Mouse (Mus musculus): ENCODE results near the gene Olfr776. TPM values are rescaled to one million over a fixed set of nuclear protein-coding genes. Genes with fewer than 3 reads are reported as not detected.
A peak's percentile ranks its signal among the peaks of the same experiment; 100 is the strongest.
"Not testable (repeated sequence)": the region's sequence is repeated elsewhere in the genome, so short reads cannot be mapped to it uniquely, and the experiment has no call there.

Olfr776 gene
- polyA plus RNA-seq (2015; fragmentation: Nextera tagmentation; extraction: Ambion mirVana): not detected in 2 replicates

DNA sequence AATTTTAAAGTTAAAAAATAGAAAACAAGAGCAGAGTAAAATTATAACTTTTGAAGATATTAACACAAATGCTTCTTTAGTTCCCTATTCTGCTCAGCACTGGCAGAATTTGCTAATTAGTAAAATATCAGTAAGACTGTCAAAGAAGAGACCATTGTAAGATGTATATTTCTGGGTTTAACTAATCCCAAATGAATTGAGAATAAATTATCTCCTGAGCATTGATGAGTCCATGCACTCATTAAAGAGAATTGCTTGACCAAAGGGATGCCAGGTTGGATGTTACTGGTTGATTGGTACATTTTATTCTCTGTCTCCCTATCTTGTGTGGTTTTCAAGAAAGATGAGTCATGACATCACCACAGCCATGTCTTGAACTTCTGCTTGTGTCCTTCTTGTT is at the start of gene Olfr776:
Gene Olfr776, plus strand, starts transcription at position 301 of the 400 bp plus-strand sequence.
- no peak within 1 kb of the TSS for H3K4me2 ChIP-seq (replicated peaks)
- no peaks in the 10 kb centered on the region for H3K36me3 ChIP-seq
- H3K4me1 ChIP-seq (replicated peaks): no peaks in the 10 kb centered on the region
- H3K9ac ChIP-seq: no peak within 1 kb of the TSS
- no peak within 1 kb of the TSS for H3K27ac ChIP-seq
- no peak within 1 kb of the TSS for H3K4me3 ChIP-seq (replicated peaks)
- no peaks in the 10 kb centered on the region for H3K27me3 ChIP-seq (replicated peaks)
- no peaks in the 10 kb centered on the region for H3K9me3 ChIP-seq
- no peak for ATAC-seq

DNA sequence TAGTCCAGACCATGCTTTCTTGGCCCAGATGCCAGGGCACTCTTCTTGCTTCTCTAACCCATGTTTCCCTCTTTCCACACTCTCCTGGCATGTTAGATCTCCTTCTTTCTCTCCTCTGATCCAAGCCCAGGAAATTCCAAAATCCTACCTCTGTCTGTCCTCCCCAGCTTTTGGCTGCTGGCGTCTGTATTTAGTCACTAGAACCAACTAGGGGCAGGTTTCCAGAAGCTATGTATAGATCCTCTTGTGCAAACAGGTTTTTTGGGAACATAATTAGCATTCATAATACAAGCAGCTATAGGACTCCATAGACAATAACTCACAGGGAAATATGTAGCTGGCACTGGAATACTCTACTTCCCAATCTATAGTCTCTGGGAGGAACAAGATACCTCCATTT is 28.2 kb upstream of the Olfr776 start:
- Histone ChIP-seq H3K27me3 (replicated peaks) (no peaks in the 10 kb centered on the region), H3K9me3 (no peaks in the 10 kb centered on the region), H3K36me3 (no peaks in the 10 kb centered on the region), H3K9ac (no peak overlapping the region), H3K27ac (no peak overlapping the region), H3K4me2 (replicated peaks) (no peak overlapping the region), H3K4me3 (replicated peaks) (no peak overlapping the region), H3K4me1 (replicated peaks) (no peaks in the 10 kb centered on the region)
- 74% methylated on average over 1 of the region's 1 CpGs for WGBS
- ATAC-seq: no peak

DNA sequence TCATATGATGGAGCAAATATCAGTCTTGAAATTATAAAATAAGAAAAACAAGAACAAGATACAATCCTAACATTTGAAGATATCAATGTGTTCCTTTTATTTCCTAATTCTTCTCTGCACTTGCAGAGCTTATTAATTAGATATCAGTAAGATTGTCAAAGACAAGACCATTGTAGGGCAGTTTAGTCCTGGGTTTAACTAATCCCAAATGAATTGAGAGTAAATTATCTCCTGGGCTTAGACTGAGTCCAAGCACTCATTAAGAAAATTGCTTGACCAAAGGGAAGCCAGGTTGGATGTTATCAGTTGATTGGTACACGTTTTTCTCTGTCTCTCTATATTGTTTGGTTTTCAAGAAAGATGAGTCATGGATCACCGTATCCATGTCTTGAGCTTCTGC is 23.0 kb upstream of the Olfr776 start, which contains the start of gene Olfr774:
Gene Olfr774, plus strand, starts transcription at position 301 of the 400 bp plus-strand sequence.
- no peak for ATAC-seq
- Histone ChIP-seq H3K4me3 (replicated peaks) (no peak within 1 kb of the TSS), H3K27ac (no peak within 1 kb of the TSS), H3K4me1 (replicated peaks) (no peaks in the 10 kb centered on the region), H3K9ac (no peak within 1 kb of the TSS), H3K4me2 (replicated peaks) (no peak within 1 kb of the TSS), H3K27me3 (replicated peaks) (no peaks in the 10 kb centered on the region), H3K9me3 (no peaks in the 10 kb centered on the region), H3K36me3 (no peaks in the 10 kb centered on the region)
- WGBS: 63% methylated on average over 2 of the region's 2 CpGs

DNA sequence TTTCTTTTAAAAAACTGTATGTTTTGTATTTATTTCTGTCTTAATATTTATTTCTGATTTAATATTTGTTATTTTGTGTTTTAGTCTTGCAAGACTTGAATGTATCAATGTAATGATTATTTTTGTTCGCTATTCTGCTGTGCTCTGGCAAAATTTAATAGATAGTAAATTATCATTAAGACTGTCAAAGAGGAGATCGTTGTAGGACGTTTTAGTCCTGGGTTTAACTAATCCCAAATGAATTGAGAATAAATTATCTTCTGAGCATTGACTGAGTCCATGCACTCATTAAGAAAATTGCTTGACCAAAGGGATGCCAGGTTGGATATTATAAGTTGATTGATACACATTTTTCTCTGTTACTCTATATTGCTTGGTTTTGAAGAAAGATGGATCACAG is 10.8 kb upstream of the Olfr776 start, which contains the start of gene Olfr775:
Gene Olfr775, plus strand, starts transcription at position 301 of the 400 bp plus-strand sequence.
- H3K4me1 ChIP-seq (replicated peaks): no peaks in the 10 kb centered on the region
- no peak for ATAC-seq
- WGBS: 71% methylated on average over 3 of the region's 3 CpGs
- H3K36me3 ChIP-seq: no peaks in the 10 kb centered on the region
- no peak within 1 kb of the TSS for H3K9ac ChIP-seq
- no peaks in the 10 kb centered on the region for H3K27me3 ChIP-seq (replicated peaks)
- no peaks in the 10 kb centered on the region for H3K9me3 ChIP-seq
- no peak within 1 kb of the TSS for H3K4me2 ChIP-seq (replicated peaks)
- no peak within 1 kb of the TSS for H3K4me3 ChIP-seq (replicated peaks)
- no peak within 1 kb of the TSS for H3K27ac ChIP-seq

DNA sequence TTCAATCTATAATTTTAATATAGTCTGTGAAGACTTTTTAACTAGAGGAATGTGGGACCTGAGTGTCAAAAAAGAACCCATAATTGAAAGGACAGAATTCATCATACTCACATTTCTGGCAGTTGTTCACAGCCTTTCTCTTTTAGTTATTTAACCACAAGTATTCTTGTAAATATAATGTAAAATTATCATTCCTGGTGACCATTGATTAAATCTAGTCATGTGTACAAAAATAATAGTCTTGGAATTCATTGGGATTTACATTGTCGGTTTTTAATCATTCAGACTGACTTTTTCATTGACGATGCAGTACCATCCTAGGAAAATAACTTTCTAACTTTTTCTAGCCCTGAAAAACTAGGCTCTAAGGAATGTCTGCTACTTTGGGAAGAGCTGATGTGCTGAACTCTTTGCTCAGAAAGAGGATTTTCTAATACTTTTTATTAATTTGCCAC is 12.2 kb downstream of the Olfr776 start, which contains the start of gene Olfr777:
Gene Olfr777, minus strand, starts transcription at position 405 of the 455 bp plus-strand sequence.
- Histone ChIP-seq H3K9me3 (no peaks in the 10 kb centered on the region), H3K9ac (no peak within 1 kb of the TSS), H3K27me3 (replicated peaks) (no peaks in the 10 kb centered on the region), H3K36me3 (no peaks in the 10 kb centered on the region), H3K27ac (no peak within 1 kb of the TSS), H3K4me2 (replicated peaks) (no peak within 1 kb of the TSS), H3K4me1 (replicated peaks) (no peaks in the 10 kb centered on the region), H3K4me3 (replicated peaks) (no peak within 1 kb of the TSS)
- no peak for ATAC-seq
- 92% methylated on average over 2 of the region's 2 CpGs for WGBS

DNA sequence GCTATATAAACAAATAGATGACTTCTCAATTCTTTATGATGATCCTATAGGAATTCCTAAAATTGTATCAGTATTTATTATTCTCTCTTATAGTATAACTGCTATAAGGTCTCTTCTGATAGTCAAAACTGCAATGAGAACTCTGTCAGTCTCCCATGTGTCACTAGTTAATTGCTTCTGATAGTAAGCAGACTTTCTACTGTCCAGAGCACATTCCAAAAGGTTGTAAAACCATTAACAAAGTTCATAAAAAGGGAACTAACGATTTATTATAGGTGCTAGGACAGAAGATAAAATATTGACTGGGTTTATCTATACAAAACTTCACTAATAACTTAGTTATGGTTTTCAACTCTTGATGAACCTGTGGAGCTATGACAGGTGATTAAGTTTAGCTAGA is 54.0 kb downstream of the Olfr776 start:
- not testable (repeated sequence) for H3K27me3 ChIP-seq (replicated peaks)
- ATAC-seq: peak; percentile 53; the same call in 1 of the 2 replicates
- WGBS: 35% methylated on average over 1 of the region's 1 CpGs

DNA sequence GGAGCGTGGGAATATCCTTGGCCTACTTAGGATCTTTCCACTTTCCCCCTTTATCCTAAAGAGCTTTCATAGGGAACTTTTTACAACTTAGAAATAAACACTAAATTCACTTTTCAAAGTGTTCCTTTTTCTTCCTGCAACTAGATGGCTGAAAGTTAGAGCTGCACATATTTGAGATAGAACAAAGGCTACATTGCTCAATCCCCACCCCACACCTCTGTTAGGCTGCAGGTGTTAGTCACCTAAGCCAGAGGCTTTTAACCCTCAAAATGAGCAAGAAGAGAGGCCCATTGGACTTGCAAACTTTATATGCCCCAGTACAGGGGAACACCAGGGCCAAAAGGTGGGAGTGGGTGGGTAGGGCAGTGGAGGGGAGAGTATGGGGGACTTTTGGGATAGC is 54.6 kb downstream of the Olfr776 start:
- not testable (repeated sequence) for H3K27me3 ChIP-seq (replicated peaks); H3K9ac ChIP-seq; H3K36me3 ChIP-seq; H3K4me3 ChIP-seq (replicated peaks); H3K4me1 ChIP-seq (replicated peaks); H3K9me3 ChIP-seq; H3K27ac ChIP-seq; H3K4me2 ChIP-seq (replicated peaks)
- peak; percentile 61 for ATAC-seq
- WGBS: no CpG with 5 or more reads among the region's 1 CpGs

More for the DNA sequence above, 54.0 kb downstream of the Olfr776 start:
- H3K27ac ChIP-seq; H3K4me3 ChIP-seq (replicated peaks); H3K4me1 ChIP-seq (replicated peaks); H3K9ac ChIP-seq; H3K9me3 ChIP-seq; H3K4me2 ChIP-seq (replicated peaks); H3K36me3 ChIP-seq: not testable (repeated sequence)

Other genes with a start within 250 kb of the Olfr776 start
- not detected in 2 replicates for gene Olfr763, start 248.3 kb upstream of the Olfr776 start, polyA plus RNA-seq (2015; fragmentation: Nextera tagmentation; extraction: Ambion mirVana)
- gene Olfr764-ps1, start 219.2 kb upstream of the Olfr776 start, polyA plus RNA-seq (2015; fragmentation: Nextera tagmentation; extraction: Ambion mirVana): not detected in 2 replicates
- not detected in 2 replicates for gene Olfr765, start 209.1 kb upstream of the Olfr776 start, polyA plus RNA-seq (2015; fragmentation: Nextera tagmentation; extraction: Ambion mirVana)
- not detected in 2 replicates for gene Olfr766-ps1, start 190.2 kb upstream of the Olfr776 start, polyA plus RNA-seq (2015; fragmentation: Nextera tagmentation; extraction: Ambion mirVana)
- not detected in 2 replicates for gene Olfr767, start 176.2 kb upstream of the Olfr776 start, polyA plus RNA-seq (2015; fragmentation: Nextera tagmentation; extraction: Ambion mirVana)
- gene Olfr768, start 159.8 kb upstream of the Olfr776 start, polyA plus RNA-seq (2015; fragmentation: Nextera tagmentation; extraction: Ambion mirVana): not detected in 2 replicates
- gene Olfr769, start 141.3 kb upstream of the Olfr776 start, polyA plus RNA-seq (2015; fragmentation: Nextera tagmentation; extraction: Ambion mirVana): not detected in 2 replicates
- gene Olfr770, start 120.1 kb upstream of the Olfr776 start, polyA plus RNA-seq (2015; fragmentation: Nextera tagmentation; extraction: Ambion mirVana): not detected in 2 replicates
- gene Olfr771, start 94.4 kb upstream of the Olfr776 start, polyA plus RNA-seq (2015; fragmentation: Nextera tagmentation; extraction: Ambion mirVana): not detected in 2 replicates
- not detected in 2 replicates for gene Olfr772, start 81.2 kb upstream of the Olfr776 start, polyA plus RNA-seq (2015; fragmentation: Nextera tagmentation; extraction: Ambion mirVana)
- gene Olfr773, start 71.7 kb upstream of the Olfr776 start, polyA plus RNA-seq (2015; fragmentation: Nextera tagmentation; extraction: Ambion mirVana): not detected in 2 replicates
- gene Olfr774, start 22.9 kb upstream of the Olfr776 start, polyA plus RNA-seq (2015; fragmentation: Nextera tagmentation; extraction: Ambion mirVana): not detected in 2 replicates
- not detected in 2 replicates for gene Olfr775, start 10.7 kb upstream of the Olfr776 start, polyA plus RNA-seq (2015; fragmentation: Nextera tagmentation; extraction: Ambion mirVana)
- gene Olfr777, start 12.4 kb downstream of the Olfr776 start, polyA plus RNA-seq (2015; fragmentation: Nextera tagmentation; extraction: Ambion mirVana): not detected in 2 replicates
- not detected in 2 replicates for gene Olfr780, start 59.0 kb downstream of the Olfr776 start, polyA plus RNA-seq (2015; fragmentation: Nextera tagmentation; extraction: Ambion mirVana)
- gene Olfr781, start 69.7 kb downstream of the Olfr776 start, polyA plus RNA-seq (2015; fragmentation: Nextera tagmentation; extraction: Ambion mirVana): not detected in 2 replicates
- not detected in 2 replicates for gene Olfr782, start 89.7 kb downstream of the Olfr776 start, polyA plus RNA-seq (2015; fragmentation: Nextera tagmentation; extraction: Ambion mirVana)
- 0.09 TPM in 1 of 2 replicates, not detected in the other for gene Olfr784, start 125.0 kb downstream of the Olfr776 start, polyA plus RNA-seq (2015; fragmentation: Nextera tagmentation; extraction: Ambion mirVana)
- gene Olfr785, start 146.3 kb downstream of the Olfr776 start, polyA plus RNA-seq (2015; fragmentation: Nextera tagmentation; extraction: Ambion mirVana): not detected in 2 replicates
- gene Olfr786, start 168.2 kb downstream of the Olfr776 start, polyA plus RNA-seq (2015; fragmentation: Nextera tagmentation; extraction: Ambion mirVana): not detected in 2 replicates
- gene Olfr787, start 202.7 kb downstream of the Olfr776 start, polyA plus RNA-seq (2015; fragmentation: Nextera tagmentation; extraction: Ambion mirVana): not detected in 2 replicates
- gene Olfr788, start 211.9 kb downstream of the Olfr776 start, polyA plus RNA-seq (2015; fragmentation: Nextera tagmentation; extraction: Ambion mirVana): not detected in 2 replicates
- gene Olfr789, start 225.6 kb downstream of the Olfr776 start, polyA plus RNA-seq (2015; fragmentation: Nextera tagmentation; extraction: Ambion mirVana): not detected in 2 replicates
- gene Olfr790, start 239.4 kb downstream of the Olfr776 start, polyA plus RNA-seq (2015; fragmentation: Nextera tagmentation; extraction: Ambion mirVana): not detected in 2 replicates

Measured in intestine, embryonic 15.5 days (tissue).